Mouse (Mus musculus) cerebellum, postnatal 36 days (tissue): ENCODE data around the gene Tmem88.

Source experiments
- DNase-seq, 2 experiments: peaks; one replicate each; pipeline ENCODE4 v3.0.0; 2021 to 2022; ENCODE audit warnings: mixed read lengths in 2 of 2

Gene Tmem88

DNA sequence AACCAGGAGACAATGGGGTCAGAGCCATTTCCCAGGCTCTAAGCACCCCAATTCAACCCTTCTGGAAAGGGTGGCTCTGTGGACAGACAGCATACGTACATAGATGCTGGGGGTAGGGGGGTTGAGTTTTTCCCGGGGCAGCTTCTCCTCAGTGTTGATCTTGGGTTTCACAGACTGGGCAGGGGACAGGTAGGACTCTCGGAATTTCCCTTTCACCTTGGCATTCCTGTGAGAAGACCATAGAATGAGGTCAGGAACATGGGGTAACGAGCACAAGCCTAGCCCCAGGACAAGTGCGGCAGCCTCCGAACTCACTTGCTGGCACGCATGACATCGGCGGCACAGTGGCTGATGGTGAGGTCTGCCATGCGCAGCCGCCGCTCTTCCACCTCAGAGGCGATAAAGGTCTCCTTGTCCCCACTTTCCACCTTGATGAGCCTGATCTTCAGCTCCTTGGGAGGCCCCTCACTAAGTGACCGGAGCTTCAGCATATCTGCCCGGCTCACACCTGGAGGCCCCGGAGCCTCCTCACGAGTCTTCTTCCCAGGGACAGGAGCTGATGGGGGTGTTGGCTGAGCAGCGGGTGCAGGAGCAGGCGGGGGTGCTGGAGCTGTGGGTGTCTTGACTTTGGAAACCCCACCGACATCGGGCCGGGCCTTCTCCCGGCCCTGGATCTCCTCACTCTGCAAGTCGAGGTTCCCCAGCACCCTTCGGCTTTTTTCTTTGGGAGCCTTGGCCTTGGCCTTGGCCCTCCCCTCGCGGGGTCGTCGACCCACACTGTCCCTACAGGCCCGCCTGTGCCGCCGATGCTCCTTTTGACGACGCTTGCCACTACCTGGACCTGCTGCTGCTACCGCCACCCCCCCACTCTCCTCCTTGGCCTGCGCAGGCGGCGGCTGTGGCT lies 5.9 kb upstream of the Tmem88 start:
- peak in 1 of 2 experiments; percentile 18 for DNase-seq

DNA sequence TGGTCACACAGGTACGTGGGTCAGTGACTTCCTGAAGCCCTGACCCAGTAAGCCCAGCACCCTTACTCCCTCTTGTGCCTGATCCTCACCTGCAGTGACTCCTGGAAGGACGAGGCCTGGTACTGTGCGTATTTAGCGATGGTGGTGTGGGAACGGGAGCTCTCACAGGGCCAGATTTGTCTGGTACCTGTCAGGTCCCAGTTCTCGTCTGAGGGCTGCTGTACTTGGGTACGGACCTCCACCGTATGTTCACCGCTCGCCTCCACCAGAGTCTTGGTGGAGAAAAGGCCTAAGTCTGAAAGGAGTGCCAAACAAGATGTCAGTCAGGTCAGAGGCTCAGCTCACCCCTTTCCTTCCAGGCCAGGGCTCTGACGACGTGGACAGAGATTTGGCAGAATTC lies 4.0 kb upstream of the Tmem88 start:
- no peak for DNase-seq

DNA sequence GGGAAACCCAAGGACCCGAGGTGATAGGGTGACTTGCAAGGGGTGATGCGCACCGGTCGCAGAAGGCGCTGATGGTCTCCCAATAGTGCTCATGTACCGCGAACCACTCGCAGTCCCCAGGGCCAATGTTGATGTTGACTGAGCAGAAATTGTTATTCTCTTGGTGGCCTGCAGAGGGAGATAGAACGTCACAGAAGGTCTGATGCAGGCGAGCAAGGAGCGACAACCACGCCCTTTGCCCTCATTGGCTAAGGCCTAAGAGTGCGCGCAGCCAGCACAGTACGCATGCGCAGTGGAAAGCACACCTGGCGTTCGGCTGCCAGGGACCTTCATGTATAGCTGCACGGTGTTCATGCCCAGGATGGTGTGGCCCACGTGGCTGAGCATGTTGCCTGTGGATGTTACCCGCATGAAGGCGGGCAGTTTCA lies 3.2 kb upstream of the Tmem88 start:
- DNase-seq = peak; percentile 93 to 95

DNA sequence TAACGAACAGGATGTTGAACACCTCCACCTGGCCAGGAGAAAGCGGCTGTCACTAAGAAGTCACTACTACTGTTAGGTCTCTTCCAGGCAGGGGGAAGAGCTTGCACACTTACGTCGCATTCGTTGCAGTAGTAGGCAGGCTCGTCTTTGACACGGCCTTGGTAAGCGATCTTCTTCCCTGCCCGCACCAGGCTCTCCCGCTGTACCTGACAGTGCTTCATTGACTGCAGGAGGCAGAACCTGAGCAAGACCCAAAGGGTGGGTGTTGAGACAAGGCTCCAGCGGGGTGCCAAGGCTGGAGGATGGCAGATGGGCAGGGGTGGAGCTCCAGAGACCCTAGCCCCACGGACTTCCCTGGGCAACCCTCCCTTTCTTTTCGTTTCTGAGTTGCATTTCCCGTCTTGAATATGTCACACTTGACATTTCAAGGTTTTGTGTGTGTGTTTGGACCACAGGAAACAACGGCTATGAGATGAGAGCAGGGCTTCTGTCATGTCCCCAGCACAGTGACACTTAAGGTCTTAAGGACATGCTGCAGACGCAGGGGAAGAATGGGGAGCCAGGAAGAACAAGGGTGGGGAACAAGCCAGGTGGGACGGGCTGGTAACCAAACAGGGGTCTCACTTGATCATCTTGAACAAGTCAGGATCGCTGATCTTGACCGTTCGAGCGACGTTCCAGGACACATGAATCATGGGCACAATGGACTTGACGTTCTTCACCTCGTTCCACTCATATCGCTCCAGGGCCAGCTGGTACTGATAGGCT lies 2.2 kb upstream of the Tmem88 start:
- DNase-seq = peak in 1 of 2 experiments; percentile 17

DNA sequence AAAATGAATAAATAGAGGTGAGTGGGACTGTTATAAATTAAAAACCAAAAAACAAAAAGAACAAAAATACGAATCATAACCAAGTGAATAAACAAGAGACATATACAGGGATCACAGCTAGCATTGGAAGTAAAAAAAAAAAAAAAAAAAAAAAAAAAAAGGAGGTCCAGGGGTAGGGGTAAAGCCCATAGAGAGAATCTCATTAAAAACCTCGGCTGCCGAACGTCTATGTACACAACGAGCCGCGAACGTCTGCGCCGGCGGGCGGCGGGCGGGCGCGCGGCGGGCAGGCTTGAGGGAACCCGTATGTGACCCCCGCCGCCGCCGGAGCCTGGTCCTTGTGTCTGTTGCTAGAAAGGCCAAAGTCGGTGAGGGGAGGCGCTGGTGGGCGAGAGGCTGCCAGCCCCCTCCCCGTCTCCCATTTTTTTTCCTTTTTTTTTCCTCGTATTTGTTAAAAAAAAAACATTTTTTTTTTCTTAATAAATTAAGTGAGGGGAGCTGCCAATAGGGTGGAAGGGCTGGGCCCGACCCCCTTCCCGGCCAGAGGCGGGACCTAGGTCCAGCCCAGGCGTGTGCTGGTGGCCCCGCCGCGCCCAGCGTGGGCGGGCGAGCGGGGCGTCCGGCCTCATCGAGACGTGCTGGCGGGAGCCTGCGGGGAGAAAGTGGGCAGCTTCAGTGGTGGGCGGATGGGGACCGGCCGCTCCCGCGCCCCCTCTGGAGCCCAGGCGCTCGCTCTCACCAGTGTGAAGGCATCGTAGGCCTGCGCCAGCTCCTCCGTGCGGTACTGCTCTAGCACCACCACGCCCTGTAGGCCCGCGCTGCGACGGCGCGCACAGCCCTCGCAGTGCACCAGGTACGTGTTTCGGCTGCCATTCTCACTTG lies 1.4 kb upstream of the Tmem88 start:
- peak in 1 of 2 experiments; percentile 18 for DNase-seq

DNA sequence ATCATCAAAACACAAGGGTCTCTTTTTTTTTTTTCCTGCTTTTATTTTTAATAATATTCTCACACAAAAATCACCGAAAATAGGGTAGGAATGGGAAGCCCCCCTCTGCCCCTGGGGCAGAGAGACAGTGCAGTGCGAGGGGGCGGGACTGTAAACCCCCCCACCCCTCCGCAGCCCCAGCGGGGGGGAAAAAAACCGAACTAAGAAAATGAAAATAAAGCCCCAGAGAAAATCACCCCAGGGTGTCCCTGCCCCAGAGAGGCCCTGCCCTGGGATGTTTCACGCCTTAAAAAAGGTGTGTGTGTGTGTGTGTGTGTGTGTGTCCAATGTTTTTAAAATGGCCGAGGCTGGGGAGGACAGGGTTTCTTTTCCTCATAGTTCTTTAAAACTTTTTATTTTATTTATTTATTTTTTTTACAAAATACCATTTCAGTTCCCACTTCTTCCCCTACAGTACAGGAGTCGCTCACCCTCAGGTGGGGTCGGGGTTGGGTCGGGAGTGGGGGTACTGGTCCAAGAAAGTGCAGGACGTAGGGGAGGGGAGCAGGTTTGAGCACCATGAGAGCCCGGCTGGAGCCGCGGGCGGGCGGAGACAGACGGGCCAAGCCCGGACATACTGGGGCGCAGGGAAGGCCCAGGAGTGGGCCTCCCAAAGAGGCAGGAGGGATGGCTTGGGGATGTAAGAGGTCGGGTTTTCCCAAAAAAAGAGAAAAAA lies 609 bp upstream of the Tmem88 start:
- DNase-seq = peak in 1 of 2 experiments; percentile 17

DNA sequence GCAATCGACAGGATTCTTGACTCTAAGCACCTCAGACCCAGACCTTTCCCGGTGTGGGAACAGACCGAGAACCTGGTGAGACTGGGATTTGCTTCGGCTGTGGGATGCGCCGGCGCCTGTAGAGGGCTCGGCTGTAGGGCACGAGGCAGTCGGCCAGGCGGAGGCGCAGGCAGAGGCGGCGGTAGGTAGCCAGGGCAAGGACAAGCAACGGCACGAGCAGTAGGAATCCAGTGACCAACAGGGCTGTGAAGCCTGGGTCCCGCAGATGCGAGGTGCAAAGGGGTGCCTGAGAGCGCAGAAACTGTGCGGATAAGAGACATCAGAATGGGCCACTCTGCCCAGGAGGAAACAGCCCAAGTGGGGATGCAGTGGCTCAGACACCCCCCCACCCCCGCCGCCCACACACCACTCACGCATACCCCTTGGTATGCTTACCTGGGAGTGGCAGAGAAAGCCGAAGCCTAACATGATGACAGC lies 415 bp downstream of the Tmem88 start:
- peak; percentile 53 to 57 for DNase-seq

DNA sequence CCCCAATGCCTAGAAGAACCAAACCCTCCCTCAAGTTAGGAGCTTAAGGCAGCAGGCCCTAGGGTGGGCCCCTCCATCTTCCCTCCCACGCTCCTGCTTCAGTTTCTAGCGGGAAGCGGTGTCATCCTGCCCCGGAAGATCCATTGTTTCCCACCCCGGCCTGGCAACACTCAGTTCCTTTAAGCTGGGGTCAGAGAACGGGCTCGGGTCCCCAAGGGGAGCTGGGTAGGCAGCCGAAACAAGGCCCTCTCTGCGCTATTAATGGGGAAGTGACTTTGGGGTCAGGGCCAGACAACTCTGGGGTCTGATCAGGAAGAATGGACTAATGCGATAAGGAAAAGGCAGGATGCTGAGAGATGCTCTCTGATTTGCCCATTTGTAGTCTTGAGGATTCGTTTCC lies 1.3 kb downstream of the Tmem88 start:
- no peak for DNase-seq

DNA sequence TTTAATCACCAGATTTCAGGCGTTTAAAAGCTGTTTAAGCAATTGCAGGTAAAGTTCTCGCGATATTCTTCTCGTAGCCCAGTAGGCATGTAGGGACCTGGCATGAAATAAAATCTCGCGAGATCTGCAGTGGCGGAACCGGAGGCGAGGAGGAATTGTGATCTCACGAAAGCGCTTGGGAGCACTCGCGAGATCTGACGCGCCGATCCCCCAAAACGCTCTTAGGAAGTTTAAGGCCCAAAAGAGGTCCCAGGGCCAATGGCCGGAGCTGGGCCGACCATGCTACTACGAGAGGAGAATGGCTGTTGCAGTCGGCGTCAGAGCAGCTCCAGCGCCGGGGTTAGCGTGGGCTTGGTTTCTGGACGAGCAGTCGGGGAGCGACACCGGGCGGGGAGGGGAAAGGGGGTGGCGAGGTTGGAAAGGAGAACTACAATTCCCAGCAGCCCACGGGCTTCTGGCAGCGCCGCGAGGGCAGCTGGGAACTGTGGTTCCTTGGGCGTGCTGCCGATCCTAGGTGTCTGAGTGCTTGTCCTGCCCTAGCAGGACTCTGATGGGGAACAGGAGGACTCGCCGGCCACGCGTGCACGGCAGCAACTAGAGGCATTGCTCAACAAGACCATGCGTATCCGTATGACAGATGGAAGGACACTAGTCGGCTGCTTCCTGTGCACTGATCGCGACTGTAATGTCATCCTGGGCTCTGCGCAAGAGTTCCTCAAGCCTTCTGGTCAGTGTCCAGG lies 2.2 kb downstream of the Tmem88 start:
- DNase-seq = peak; percentile 93 to 96

DNA sequence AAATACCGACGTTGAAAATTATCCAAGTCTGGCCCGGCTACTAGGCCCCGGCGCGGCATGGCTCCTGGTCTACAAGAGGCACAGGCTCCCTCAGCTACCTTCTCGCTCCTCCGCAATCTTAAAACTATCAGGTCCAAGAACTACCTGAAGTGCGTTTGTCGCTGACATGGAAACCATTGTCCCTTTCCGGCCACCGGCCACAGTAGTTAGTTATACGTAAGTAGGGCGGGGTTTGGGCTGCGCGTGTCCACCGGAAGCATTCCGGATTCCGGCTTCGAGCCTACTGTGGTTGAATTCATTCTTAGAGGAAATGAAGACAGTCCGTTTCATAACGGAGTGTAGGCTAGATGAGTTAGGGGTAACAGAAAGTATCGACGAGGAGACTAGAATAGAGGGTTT lies 2.8 kb downstream of the Tmem88 start, which contains the start of the genes Naa38 and Cyb5d1:
TSS of gene Naa38 (plus strand) at position 253 of the 399 bp plus-strand sequence.
TSS of gene Cyb5d1 (minus strand) at position 397 of the 399 bp plus-strand sequence.
- peak; percentile 92 to 95 for DNase-seq

DNA sequence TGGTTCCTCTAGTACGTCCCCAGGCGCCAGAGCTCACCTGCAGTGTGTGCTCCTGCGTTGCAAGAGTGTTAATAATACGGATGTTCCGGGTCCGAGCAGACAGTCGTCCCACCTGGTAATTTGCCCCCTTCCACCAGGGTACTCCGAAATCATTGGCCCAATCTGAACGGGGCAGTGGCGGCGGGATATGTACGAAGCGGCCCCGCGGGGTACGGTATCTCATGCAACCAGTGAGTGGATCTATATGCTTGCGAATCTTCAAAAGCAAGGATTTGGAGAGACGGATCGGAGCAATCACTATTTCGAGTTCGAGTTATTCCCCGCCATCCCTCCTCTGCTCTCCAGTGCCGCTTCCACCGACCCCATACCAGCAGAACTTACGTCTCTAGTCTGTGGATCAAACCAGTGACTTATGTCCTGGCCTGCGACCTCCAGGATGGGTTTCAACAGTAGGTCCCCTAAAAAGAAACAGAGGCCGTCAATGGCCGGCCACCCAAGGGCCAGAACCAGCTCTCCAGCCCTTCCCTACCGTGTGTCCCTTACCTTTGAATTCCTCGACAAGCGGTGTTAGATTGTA lies 3.4 kb downstream of the Tmem88 start:
- peak in 1 of 2 experiments; percentile 24 for DNase-seq

DNA sequence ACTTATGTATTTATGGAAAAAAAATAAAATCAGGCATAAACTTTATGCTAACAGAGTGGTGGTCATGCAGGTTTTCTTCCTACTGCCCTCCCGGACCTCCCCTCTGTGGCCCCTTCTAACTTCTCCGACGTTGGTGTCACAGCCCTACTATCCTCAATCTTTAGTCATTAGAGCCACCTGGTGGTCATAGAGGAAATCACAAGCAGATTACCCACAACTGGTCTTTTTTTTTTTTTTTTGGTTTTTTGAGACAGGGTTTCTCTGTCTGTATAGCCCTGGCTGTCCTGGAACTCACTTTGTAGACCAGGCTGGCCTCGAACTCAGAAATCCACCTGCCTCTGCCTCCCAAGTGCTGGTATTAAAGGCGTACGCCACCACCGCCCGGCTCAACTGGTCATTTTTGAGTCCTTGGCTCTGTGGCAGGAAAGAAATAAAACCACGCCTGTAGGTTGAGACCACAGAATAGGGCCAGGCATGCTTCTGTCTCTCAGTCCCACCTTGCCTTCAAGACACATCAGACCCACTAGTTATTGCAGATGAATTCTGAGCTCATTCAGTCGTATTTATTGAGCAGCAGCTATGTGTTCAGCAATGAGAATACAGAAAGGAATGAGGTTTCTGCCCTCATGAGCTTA lies 7.5 kb downstream of the Tmem88 start:
- peak; percentile 45 to 82 for DNase-seq

DNA sequence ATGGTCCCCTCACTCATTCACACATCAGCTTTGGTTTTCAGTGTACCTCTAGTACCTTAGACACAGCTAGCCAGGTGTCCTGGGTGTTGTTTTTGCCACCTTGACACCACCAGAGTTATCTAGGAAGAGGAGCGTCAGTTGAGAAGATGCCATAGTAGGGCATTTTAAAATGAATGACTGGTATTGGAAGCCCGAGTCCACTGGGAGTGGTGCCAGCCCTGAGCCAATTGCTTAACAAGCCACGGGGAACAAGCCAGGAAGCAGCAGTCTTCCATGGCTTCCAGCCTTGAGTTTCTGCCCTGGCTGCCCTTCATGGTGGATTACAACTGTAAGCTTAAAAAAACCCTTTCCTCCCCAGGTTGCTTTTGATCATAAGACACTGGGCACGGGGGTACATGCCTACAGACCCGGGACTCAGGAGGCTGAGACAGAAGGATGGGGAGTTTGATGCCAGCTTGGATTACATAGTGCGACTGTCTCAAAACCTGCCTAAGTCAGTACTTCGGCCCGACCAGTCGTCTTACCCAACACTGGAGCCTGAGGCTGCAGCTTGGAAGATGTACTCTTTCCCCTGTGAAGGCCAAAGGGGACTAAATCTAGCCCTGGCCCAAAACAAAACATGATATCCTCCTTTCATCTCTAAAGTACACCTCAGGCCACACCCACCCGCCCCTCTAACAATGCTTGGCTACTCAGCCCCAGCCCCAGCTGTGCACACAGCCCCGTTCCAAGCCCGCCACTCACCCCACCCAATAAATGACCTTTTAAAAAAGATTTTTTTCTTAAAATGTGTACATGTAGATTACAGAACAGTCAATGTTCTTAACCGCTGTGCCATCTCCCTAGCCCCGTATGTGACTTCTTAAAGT lies 8.3 kb downstream of the Tmem88 start:
- peak in 1 of 2 experiments; percentile 58 for DNase-seq

DNA sequence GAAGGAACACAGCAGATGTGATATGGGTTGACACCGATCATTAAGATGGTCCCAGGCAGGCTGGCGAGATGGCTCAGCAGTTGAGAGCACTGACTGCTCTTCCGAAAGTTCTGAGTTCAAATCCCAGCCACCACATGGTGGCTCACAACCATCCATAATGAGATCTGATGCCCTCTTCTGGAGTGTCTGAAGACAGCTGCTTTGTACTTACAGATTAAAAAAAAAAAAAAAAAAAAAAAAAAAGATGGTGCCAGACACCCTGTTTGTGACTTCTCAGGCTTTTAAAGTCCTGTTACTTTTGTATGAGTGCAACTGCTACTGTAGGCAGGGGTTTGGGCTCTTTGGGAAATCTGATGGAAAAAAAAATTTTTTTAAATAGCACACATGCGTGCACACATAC lies 9.4 kb downstream of the Tmem88 start:
- DNase-seq = no peak

DNA sequence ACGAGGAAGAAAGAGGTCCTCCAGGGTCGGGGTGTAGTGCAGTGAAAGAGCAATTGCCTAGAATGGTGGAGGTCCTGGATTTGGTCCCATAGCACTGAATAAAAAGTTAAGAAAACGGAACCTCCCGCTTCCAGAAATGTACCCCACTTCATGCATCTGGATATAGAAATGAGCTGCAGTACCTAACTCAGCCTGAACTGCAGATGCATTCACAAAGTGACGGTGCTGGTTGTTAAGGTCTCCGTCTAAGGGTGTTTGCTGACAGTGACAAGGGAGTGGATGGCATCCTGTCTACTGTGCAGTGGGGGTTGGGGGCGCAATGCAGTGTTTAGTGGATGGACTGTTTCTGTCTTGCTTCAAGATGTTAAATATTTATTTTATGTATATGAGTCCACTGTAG lies 11.3 kb downstream of the Tmem88 start:
- DNase-seq = no peak

DNA sequence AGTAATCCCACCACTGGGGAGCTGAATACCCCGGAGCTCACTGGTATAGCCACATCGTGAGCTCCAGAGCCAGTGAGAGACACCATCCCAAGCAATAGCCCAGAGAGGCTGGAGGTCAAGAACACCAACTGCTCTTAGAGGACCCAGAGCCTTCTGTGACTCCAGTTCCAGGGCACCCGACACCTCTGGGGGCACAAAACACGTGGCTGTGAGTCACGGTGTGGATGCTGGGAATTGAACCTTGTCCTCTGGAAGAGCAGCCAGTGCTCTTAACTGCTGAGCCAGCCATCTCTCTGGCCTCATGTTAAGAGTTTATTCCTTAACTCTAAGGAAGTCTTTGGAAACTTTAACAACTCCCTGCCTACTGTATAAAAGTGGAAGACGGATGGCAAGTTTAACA lies 13.1 kb downstream of the Tmem88 start:
- no peak for DNase-seq

DNA sequence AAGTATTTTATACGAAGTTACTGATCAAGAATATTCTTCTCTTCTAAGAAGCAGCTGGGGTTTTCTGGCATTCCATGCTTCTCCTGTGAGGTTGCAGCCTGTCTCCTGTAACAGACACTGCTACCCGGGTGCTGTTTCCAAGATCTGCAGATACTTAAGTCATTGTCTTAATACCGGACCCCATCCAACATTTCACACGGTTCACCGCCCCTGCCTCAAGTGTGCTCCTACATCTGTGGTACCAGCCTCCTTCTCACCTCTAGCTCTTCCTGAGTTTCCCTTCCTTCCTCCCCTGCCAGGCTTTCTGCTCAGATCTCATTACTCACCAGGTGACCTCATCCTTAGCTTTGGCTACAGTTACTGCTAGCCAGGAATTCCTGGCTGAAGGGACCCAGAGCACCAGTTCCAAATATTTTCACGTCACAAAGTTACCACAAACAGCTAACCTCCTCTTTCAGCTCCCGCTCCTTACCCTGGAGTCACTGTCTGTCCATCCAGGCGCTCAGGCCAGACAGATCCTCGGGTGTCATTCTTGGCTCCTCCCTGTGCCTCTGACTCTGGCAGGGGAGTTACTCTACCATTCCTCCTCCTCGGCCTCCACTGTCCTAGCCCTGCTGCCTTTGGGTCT lies 15.4 kb downstream of the Tmem88 start:
- DNase-seq = peak in 1 of 2 experiments; percentile 39

DNA sequence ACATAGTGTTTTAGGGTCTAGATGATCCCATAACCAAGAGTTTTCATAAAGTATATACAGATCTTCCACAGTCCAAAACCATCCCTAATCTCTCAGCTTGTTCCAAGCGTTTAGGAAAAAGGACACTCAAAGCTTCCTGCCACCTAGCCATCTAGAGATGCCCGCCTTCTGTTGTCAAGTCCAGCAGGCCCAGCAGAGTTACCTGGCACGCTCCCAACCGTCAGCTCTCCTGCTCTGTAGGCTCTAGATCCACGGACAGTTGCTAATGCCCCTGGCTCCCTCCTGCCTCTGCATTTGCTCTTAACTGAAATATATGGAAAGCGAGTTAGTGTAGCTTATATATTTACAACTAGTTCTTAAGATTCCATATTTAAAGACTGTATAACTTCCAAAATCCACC lies 16.7 kb downstream of the Tmem88 start:
- DNase-seq = peak; percentile 77 to 79

DNA sequence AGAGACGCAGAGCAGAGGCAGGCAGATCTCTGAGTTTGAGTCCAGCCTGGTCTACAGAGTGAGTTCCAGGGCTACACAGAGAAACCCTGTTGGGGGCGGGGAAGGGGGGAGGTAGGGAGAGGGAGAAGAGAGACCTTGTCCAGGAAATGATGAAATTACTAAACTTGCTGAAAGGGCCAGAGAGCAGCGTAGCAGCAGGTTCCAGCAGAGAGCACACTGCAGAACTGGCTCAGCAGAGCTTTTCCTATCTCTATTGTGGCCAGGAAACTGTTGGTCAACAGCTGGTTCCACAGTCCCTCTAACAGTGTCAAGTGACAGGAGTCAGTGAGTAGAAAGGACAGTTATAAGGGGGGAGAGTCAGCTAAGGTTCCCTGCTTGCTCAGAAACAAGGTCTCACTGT lies 18.4 kb downstream of the Tmem88 start:
- no peak for DNase-seq
